29 mouse cellular contexts compared by ENCODE assay signal in the genomic region with DNA sequence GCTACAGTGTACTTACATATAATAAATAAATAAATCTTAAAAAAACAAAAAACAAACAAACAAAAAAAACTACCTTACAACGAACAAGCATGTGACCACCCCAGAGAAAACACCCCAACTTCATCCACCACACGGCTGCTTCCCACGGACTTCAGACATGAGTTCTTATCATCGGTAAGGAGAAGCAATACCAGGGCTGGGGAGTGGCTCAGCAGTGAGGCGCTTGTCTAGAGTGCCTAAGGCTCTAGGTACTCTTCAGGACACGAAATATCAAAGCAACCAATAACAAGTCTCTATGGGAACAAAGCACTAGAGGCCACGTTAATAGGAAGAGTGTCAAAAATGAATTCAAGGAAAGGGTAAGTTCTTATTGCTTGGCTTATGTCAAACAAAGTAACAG. TPM values are rescaled to one million over a fixed set of nuclear protein-coding genes. Genes with fewer than 3 reads are reported as not detected.
A peak's percentile ranks its signal among the peaks of the same experiment; 100 is the strongest.
DNase-seq lines count a peak whose midpoint lies in the region; ATAC-seq and TF ChIP-seq lines count a peak whose summit lies in the region.
"Had no signal": no experiment of that assay in that cellular context is flagged by ENCODE, and none has a peak within 500 bp of the region (broad histone marks: within the 10 kb centered on the region; RNA-seq: fewer than 3 reads in every experiment).

No protein-coding gene starts in this region.

- no peak overlapping the region for H3K4me3 ChIP-seq in heart, embryonic 10.5 days
- H3K4me3 ChIP-seq in G1E (ENCODE audit: low read depth, low read length): no peak overlapping the region
- H3K4me3 ChIP-seq in intestine, embryonic 15.5 days (replicated peaks): no peak overlapping the region
- H3K4me3 ChIP-seq in liver, embryonic 15.5 days (replicated peaks): no peak overlapping the region
- H3K4me3 ChIP-seq: embryonic facial prominence, embryonic 10.5 days; embryonic facial prominence, embryonic 15.5 days; heart, embryonic 13.5 days; hindbrain, embryonic 15.5 days; limb, embryonic 12.5 days; myocyte; neural tube, embryonic 13.5 days had no signal

- peaks cover 45% of the 10 kb centered on the region for H3K36me3 ChIP-seq in heart, embryonic 10.5 days
- peaks cover 79% of the 10 kb centered on the region for H3K36me3 ChIP-seq in G1E (replicated peaks)
- peaks cover 11% of the 10 kb centered on the region; the same call in 1 of the 2 replicates for H3K36me3 ChIP-seq in intestine, embryonic 15.5 days
- H3K36me3 ChIP-seq in liver, embryonic 15.5 days (replicated peaks): peaks cover 61% of the 10 kb centered on the region

- no peaks in the 10 kb centered on the region for H3K9me3 ChIP-seq in heart, embryonic 10.5 days
- H3K9me3 ChIP-seq in G1E (replicated peaks): no peaks in the 10 kb centered on the region
- no peaks in the 10 kb centered on the region for H3K9me3 ChIP-seq in intestine, embryonic 15.5 days
- H3K9me3 ChIP-seq in liver, embryonic 15.5 days (replicated peaks): no peaks in the 10 kb centered on the region
- H3K9me3 ChIP-seq: embryonic facial prominence, embryonic 10.5 days; embryonic facial prominence, embryonic 15.5 days; heart, embryonic 13.5 days; hindbrain, embryonic 15.5 days; limb, embryonic 12.5 days; neural tube, embryonic 13.5 days had no signal

- H3K4me1 ChIP-seq in heart, embryonic 10.5 days: 0 out of 2 replicates have a peak, but pooled peaks cover 4% of the 10 kb centered on the region
- peaks cover 11% of the 10 kb centered on the region for H3K4me1 ChIP-seq in G1E (ENCODE audit: insufficient read depth, low read depth, low read length)
- H3K4me1 ChIP-seq in intestine, embryonic 15.5 days (replicated peaks): no peaks in the 10 kb centered on the region
- peaks cover 15% of the 10 kb centered on the region for H3K4me1 ChIP-seq in liver, embryonic 15.5 days (replicated peaks)
- H3K4me1 ChIP-seq: embryonic facial prominence, embryonic 10.5 days; embryonic facial prominence, embryonic 15.5 days had no signal

- H3K27ac ChIP-seq in heart, embryonic 10.5 days: no peak overlapping the region
- H3K27ac ChIP-seq in intestine, embryonic 15.5 days: no peak overlapping the region
- no peak overlapping the region for H3K27ac ChIP-seq in liver, embryonic 15.5 days (replicated peaks)
- H3K27ac ChIP-seq: embryonic facial prominence, embryonic 10.5 days; embryonic facial prominence, embryonic 15.5 days; heart, embryonic 13.5 days; hindbrain, embryonic 15.5 days; kidney, postnatal 0 days; limb, embryonic 12.5 days; neural tube, embryonic 13.5 days had no signal

- WGBS in heart, embryonic 10.5 days: 79% methylated on average over 7 of the region's 7 CpGs
- 78% methylated on average over 7 of the region's 7 CpGs for WGBS in intestine, embryonic 15.5 days
- WGBS in liver, embryonic 15.5 days (ENCODE audit: insufficient replicate concordance): 37% methylated on average over 7 of the region's 7 CpGs

- no peak overlapping the region for H3K4me2 ChIP-seq in intestine, embryonic 15.5 days (replicated peaks)
- H3K4me2 ChIP-seq in liver, embryonic 15.5 days: no peak overlapping the region
- H3K4me2 ChIP-seq: embryonic facial prominence, embryonic 15.5 days; heart, embryonic 13.5 days; hindbrain, embryonic 15.5 days; limb, embryonic 12.5 days; midbrain, embryonic 11.5 days; neural tube, embryonic 13.5 days had no signal

- no peak for TF ChIP-seq CTCF in G1E (IDR thresholded peaks at IDR 0.05; ENCODE audit: low read depth, low read length)

- H3K27me3 ChIP-seq in heart, embryonic 10.5 days (ENCODE audit: insufficient read depth, poor library complexity, severe bottlenecking): no peaks in the 10 kb centered on the region
- no peaks in the 10 kb centered on the region for H3K27me3 ChIP-seq in G1E (ENCODE audit: insufficient read depth, low read length)
- H3K27me3 ChIP-seq in intestine, embryonic 15.5 days (replicated peaks): no peaks in the 10 kb centered on the region
- no peaks in the 10 kb centered on the region for H3K27me3 ChIP-seq in liver, embryonic 15.5 days
- H3K27me3 ChIP-seq: embryonic facial prominence, embryonic 15.5 days; heart, embryonic 13.5 days; hindbrain, embryonic 15.5 days; limb, embryonic 12.5 days; neural tube, embryonic 13.5 days; Patski had no signal

- no peak overlapping the region for H3K9ac ChIP-seq in intestine, embryonic 15.5 days
- H3K9ac ChIP-seq in liver, embryonic 15.5 days: no peak overlapping the region
- H3K9ac ChIP-seq: embryonic facial prominence, embryonic 15.5 days; heart, embryonic 13.5 days; hindbrain, embryonic 15.5 days; limb, embryonic 12.5 days; neural tube, embryonic 13.5 days had no signal

- peak; percentile 35; the same call in 1 of the 2 replicates for ATAC-seq in G1E (ENCODE audit: extremely low read depth, insufficient number of reproducible peaks, low FRiP score, poor library complexity, severe bottlenecking)
- peak; percentile 70 for ATAC-seq in intestine, embryonic 15.5 days
- peak; percentile 57; the same call in 1 of the 2 replicates for ATAC-seq in liver, embryonic 15.5 days (ENCODE audit: insufficient read depth)
- ATAC-seq: forebrain, embryonic 14.5 days; inflammation-experienced regulatory T-cells, adult 6 months; Patski had no signal

- DNase-seq in heart, embryonic 10.5 days (ENCODE audit: low spot score): peak; percentile 70
- DNase-seq in heart, adult 9 months (ENCODE audit: low spot score in 2 of 2): no peak
- no peak for DNase-seq in G1E (ENCODE audit: low spot score)
- no peak for DNase-seq in adrenal gland, adult (ENCODE audit: inconsistent age in 2 of 2, low spot score in 1 of 2)
- DNase-seq in thymus, postnatal 25 days: no peak
- no peak for DNase-seq in spleen, postnatal 36 days (ENCODE audit: low spot score in 2 of 2)
- DNase-seq: adrenal gland, postnatal 14 days; cerebellum, adult 8-10 months; cerebellum, postnatal 25 days; gastrocnemius, postnatal 14 days; heart, postnatal 10 days; kidney, adult 8-10 months; kidney, postnatal 4 days; lung, adult 18-20 months; lung, postnatal 10 days had no signal

RNA-seq across cellular contexts. Expression of gene Stt3b, which starts 49.8 kb away (rescaled TPM):
- polyA plus RNA-seq in heart, embryonic 10.5 days (2016; fragmentation: Nextera tagmentation; extraction: Ambion mirVana): 101 TPM in 2 replicates
- total RNA-seq in G1E (2014; fragmentation: Nextera tagmentation) (95.9 and 98.2 TPM in 2 replicates), G1E (2017) (65.4 and 67.8 TPM in 2 replicates)
- 26.0 and 35.0 TPM in 2 replicates for polyA plus RNA-seq in G1E (2012)
- 128 TPM in 2 replicates for polyA plus RNA-seq in intestine, embryonic 15.5 days (2015; fragmentation: Nextera tagmentation; extraction: Ambion mirVana)
- 61.0 and 66.4 TPM in 2 replicates for polyA plus RNA-seq in liver, embryonic 15.5 days (2015; fragmentation: Nextera tagmentation; extraction: Ambion mirVana)
